Mouse (Mus musculus): ENCODE data around the gene 1600014C23Rik. TPM values are rescaled to one million over a fixed set of nuclear protein-coding genes. Genes with fewer than 3 reads are reported as not detected.

The 1600014C23Rik gene
- not detected for total RNA-seq (2021)
- long read RNA-seq = 0 reads

DNA sequence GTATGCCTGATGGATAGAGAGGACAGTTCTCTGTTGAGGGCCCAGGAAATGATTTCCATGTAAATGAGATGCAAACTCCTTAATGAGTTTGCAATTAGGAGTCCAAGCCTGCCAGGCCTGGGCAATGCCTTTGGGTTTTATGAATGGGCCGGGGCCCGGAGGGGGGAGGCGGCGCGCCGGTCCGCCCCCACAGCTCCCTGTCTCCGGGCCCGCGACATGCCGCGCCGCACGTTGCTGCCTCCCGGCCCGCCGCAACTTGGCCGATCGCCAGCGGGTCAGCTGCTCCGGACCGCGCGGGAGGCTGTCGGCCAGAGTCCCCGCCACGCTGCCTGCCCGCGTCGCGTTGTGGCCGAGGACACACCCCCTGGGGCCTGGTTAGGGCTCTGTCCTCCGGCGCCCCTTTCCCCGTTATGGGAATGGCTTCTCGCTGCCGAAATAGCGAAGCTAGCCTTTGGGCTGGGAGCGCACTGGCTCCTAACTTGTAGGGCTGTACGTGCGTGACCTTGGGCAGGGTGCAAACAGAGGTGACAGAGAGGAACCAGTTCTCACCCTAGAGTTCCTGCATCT lies at the start of gene 1600014C23Rik:
Gene 1600014C23Rik, minus strand, starts transcription at position 110 of the 567 bp plus-strand sequence.
- peak; percentile 82 to 89 for DNase-seq (ENCODE audit: low spot score in 2 of 2)

DNA sequence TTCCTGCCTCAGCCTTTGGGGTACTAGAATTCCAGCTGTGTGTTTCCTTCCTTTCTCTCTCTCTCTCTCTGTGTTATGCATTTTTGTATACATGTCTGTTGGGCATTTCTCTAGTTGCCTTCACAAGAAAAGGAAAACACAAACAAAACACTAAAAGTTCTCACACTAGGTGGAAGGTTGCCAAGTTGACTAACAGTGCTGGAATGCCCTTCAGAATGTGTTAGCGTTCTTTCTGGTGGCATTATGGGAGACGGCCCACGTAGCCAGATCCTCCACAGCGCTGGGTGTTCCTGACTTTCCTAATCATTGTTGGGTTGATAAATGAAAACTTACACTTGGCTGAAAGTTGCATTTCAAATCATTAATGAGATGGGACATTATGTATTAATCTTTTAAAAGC lies 44.8 kb upstream of the 1600014C23Rik start:
- DNase-seq (ENCODE audit: low spot score in 2 of 2) = no peak

DNA sequence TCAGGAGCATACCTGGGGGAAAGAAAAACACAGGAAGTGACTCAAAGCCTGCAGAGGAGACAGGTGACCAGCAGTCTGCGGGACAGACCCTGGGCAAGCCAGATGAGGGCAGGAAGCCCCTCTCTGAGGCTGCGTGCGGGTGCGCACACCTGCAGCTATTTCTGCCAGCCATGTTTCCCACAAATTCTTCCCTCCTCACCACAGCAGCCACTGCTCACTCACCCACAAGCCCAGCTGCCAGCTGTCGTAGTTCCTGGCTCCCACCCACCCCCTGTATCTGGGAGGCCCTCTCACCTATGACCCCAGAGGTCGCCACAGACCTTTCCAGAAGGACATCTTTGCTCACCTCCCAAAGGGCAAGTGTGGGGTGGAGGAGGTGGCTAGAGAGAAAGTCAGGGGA lies 43.8 kb upstream of the 1600014C23Rik start:
- DNase-seq (ENCODE audit: low spot score in 2 of 2) = no peak

DNA sequence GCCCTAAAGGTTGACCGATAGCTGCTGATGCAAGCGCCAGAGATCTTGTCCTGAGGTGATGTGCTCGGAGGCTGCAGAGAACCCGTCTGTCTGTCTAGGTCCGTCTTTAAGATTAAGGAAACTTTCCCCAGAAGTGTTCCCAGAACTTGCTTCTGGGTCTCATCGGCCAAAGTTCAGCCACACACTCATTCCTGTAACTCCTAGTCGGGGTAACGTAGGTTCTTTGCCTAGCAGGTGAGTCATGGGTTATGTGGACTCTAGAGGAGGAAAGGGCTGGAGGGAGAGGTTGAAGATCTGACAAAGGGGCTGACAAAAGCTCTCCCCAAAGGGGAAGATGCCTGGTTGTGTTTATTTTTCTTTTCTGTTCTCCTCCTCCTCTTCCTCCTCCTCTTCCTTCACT lies 42.5 kb upstream of the 1600014C23Rik start:
- no peak for DNase-seq (ENCODE audit: low spot score in 2 of 2)

DNA sequence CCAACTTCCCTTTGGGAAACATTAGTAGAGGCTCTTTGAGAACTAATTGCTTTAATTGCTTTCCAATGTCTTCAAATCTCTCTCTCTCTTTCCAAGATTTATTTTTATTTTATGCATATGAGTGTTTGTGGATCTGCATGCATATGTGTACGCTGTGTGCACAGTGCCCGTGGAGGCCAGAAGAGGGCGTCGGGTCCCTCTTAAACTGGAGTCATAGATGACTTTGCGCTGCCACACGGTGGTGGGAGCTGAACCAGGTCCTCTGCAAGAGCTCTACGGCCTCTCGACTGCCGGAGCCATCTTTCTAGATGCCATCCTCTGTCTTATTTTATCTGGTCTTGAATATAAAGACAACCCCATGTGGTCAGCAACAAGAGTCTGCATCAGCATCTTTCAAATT lies 41.8 kb upstream of the 1600014C23Rik start:
- DNase-seq (ENCODE audit: low spot score in 2 of 2) = no peak

DNA sequence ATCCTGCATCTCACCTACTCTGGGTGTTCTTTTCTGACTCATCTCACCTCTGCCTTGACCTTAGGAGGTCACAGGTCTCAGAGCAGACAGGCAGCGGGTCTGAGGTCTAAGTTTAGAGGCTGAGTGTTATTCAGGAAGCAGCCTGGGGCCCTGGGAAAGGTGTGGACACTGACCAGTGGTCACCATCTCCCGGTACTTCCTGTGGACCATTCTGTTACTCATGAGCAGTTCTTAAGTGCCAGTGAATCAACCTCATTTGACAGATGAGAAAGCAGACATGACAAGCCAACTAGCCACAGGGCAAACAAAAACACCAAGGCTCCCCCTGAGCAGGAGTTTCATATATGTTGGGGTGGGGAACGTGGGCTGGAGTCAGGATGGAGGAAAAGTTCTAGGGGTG lies 38.9 kb upstream of the 1600014C23Rik start:
- no peak for DNase-seq (ENCODE audit: low spot score in 2 of 2)

DNA sequence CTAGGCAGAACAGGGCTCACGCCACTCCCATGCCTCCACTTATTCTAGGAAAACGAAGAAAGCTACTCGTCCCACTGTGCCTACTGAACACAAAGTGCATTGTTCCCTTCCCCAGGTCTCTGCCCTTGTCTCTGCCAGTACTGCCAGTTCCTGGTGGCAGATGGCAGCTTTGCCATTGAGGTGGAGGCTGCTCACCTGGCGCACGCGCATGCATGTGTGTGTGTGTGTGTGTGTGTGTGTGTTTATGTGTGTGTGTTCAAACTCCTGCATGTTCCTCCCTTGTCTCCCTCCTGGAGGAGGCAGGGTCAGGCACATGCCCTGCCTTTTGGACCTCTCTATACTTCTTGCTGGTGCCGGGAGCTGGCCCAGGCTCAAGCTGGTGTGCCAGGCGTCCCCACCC lies 38.5 kb upstream of the 1600014C23Rik start:
- no peak for DNase-seq (ENCODE audit: low spot score in 2 of 2)

DNA sequence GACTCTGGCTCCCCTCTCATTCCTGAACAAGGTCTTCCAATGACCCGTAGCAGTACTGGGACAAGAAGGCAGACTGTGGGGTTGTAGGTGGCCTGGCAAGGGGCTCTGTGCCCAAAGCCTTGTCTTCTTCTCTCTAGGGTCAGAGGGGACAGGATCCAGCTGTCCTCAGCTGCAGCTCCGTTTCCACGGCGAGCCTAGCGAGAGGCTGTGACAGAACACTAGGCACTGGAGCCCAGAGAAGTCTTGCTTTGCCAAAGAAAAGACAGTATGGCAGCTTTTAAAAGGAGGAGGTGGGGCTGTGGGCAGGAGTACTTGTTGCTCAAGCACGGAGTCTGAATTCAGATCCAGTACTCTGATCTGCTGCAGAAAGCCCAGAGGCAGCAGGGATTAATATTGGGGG lies 36.8 kb upstream of the 1600014C23Rik start:
- no peak for DNase-seq (ENCODE audit: low spot score in 2 of 2)

DNA sequence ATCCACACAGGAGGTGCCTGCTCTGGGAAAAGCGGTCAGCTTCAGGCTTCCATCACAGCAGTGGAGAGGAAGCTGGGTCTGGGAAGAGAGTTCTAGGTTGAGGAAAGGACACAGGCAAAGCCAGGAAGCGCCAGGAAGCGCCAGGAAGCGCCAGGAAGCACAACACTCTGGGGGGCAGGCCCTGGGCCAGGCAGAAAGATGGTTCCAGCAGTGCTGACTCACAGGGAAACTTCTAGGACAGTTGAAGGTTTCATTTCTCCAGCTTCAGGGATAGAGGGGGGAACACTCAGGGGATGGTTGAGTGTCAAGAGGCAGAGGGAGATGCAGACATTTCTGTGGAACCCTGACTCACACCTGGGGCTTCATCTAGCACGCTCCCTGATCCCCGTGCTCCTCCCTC lies 36.2 kb upstream of the 1600014C23Rik start:
- no peak for DNase-seq (ENCODE audit: low spot score in 2 of 2)

DNA sequence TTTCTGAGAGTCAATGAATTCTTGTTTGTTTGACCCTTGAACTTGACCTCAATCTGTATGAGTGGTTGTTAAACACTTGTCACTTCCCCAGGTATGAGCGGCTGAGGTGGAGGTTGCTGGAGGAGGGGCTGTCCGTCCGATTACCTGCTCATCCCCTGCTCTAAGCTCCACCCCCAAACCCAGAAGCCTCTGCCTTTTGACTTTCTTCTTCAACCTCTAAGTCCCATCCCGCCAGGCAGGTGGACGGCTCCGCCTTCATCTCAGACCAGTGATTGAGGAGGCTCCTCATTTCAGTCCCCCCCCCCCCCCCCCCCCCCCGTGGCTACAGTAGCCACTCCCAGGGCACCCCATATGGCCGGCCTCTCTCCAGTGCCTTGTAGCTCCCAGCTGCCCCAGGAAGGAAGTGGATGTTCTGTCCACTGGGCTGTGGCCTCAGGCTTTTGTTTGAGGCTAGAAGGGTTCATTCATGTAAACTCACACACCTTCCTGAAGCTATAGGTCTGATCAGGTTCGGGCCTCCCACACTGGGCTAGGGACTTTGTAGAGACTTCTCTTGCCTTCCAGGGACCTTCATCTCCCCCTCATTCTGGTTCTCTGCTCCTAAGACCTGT lies 34.0 kb upstream of the 1600014C23Rik start:
- DNase-seq (ENCODE audit: low spot score in 2 of 2) = no peak

DNA sequence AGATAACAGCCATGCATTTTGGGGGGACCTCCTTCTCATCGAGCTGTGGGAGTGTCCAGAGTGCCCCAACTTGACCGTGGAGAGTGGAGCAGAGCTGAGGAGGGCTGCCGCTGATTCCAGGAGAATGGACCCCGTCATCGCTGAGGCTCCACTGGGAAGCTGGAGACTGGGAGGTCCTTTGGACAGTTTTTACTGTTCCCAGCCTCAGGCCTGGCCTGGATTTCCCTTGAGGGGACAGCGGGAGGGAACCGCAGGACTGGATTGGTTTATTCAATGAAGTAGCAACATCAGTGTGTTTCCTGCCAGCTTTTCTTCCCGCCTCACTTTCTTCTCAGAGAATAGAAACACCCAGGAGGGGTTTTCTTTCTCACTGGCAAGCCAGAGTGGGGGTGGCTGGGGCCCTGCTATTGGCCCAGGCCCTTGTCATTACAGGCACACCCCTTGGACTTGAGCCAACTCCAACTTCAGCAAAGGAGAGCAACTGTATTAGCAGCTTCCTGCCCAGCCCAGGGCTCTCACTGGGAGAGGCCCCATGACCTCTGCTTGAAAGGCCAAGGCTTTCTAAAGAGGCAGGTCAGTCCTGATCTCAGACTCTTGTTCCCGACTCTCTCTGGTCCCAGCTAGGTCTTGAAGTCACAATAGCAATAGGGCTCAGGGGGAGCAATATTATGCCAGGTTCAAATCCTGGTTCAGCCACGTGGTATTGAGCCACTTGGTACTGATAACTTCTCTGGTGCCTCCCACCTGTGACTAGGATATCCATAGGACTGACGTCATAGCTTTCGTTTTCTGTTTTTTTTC lies 33.3 kb upstream of the 1600014C23Rik start:
- peak; percentile 69 to 79 for DNase-seq (ENCODE audit: low spot score in 2 of 2)

DNA sequence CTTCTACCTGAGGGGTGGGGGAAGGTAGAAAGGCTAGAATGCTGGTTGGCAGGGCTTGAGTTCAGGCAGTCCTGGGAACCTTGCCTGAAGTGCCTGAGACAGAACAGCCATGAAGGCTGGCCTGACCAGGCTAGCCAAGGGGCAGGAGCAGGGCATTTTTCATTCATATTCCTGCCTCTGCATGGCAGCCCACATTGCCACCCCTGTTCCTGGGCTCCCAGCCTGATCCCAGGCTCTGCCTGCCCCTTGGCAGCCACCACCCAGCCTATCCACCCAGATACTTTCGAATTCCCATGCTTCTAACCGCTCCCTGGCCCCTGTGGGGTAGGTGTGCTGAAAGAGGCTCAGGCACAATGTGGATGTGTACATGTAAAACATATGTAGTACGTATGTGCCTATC lies 32.3 kb upstream of the 1600014C23Rik start:
- DNase-seq (ENCODE audit: low spot score in 2 of 2) = peak in 1 of 2 experiments; percentile 42

DNA sequence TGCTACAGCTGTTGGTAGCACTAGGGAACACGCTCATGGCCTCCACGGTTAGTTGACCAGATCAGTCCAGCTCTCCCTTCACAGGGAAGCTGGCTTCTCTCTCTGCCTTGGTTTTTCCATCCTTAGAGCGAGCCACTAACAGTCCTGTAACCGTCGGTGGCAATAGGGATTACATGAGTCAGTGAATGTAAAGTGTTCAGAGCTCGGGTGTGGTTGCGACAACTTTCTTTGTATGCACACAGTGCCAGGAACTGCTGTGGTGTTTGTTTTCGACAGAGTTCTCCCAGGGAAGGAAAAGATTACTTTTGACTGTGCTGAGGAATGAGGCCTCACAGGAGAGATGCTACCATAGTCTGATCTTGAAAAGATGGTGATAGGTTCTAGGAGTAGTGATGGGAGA lies 29.5 kb upstream of the 1600014C23Rik start:
- no peak for DNase-seq (ENCODE audit: low spot score in 2 of 2)

DNA sequence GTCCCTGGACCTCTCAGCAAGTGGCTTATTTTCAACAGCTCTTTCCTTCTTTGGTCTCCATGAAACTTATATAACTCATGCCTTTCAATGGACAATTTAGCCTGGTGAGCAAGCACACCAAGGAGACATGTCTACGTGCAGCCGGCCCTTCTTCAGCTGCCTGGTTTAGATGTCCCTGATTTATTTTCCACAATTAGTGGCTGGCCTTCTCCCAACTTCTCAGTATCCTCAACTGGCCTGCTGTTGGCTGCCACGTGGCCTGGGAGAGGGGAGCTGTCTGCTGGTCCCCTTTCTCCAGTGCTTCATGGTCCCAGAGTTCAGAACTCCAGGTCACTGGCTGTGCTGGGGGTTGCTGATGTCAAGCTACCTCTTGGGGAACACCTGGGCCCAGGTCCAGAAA lies 28.3 kb upstream of the 1600014C23Rik start:
- no peak for DNase-seq (ENCODE audit: low spot score in 2 of 2)

DNA sequence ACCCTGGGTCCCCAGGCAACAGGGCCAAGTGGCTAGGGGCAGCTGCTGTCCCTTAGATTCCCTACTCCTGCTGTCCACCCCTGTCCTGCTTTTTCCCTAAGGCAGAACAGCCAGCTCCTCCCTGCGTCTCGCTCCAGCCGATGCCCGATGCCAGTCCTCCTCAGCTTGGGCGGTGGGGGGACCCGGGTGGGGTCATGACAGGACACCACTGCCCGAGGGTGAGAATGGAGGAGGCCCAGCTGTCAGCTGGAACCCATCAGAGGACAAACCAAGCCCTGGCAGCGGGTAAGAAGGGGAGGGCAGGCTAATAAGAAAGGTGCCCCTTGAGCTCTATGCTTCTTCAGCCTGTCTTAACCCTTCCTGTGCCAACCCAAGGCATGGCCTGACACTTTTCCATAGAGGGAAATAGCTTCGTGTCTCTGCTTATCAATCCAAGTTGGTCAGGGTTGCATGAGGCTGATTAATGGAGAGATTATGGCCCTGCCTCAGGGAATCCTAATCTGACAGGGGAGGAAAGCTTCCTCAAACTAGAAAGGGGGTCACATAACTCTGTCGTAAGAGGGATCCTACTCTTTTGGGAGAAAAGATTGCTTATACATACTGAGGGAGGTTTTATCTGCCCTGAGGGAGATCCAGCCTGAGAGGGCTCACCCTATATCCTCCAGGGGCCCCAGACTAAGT lies 27.5 kb upstream of the 1600014C23Rik start:
- no peak for DNase-seq (ENCODE audit: low spot score in 2 of 2)

DNA sequence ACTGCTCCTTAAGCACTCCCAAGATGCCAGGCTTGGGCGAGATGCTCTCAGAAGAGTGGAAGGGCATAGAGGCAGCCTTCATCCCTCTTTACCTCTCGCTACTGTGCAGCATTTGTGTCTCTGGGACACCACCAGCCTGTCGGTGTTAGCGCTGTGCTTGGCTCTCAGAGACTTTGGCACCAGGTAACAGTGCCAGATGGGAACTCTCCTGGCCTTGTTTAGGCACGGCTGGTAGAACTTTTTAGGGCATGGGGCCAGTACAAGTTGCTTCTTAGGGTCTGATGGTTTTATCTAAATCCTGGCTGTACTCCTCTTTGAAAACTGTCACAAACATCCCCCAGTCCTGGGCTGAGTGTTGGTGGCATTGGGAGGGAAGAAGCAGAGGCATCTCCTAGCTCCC lies 26.1 kb upstream of the 1600014C23Rik start:
- no peak for DNase-seq (ENCODE audit: low spot score in 2 of 2)

DNA sequence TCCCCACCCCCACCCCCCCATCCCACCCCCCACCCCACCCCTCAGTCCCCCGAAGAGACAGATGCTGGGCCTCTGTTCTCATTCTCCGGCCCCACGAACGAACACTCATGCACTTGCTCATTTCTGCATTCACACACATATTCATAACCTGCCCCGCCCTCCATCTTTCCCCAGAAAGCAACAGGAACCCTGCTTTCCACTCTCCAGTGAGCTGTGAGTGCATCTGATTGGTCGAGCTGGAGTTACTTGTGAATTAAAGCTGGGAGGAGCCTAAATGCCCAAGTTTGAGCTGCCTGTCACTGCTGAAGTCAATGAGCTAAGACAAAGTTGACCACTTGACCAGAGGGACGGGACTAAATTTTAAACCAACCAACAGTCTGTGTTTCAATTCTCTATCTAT lies 25.2 kb upstream of the 1600014C23Rik start:
- DNase-seq (ENCODE audit: low spot score in 2 of 2) = no peak

DNA sequence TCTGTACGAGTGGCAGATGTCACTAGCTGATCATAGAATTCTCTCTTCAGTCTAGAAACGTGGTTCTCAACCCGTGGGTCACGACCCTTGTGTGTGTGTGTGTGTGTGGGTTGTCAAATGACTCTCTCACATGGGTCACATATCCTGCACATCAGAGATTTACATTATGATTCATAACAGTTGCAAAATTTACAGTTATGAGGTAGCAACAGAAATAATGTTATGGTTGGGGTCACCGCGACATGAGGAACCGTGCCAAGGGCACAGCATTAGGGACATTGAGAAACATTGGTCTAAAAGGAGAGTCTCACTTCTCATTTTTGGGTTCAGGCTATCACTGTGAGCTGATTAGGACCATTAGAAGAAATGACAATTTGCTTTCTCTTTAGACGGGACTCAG lies 24.3 kb upstream of the 1600014C23Rik start:
- no peak for DNase-seq (ENCODE audit: low spot score in 2 of 2)

DNA sequence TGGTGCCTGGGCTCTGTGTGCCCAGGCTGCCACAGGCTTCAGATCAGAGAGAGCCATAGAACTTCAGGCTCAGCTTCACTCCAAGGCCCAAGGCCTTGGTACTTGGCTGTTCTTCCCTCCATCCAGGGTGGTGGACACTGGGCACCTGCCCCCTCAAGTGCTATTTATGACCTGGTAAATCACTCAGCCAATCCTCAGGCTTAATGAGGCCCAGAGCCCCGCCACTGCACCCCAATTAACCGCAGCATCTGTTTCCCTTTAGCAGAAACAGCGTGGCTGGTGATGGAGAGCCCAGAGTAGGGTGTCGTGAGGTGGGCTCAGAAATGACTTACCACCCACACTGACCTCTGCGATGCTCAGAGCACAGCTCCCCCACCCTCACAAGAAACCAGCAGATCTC lies 23.2 kb upstream of the 1600014C23Rik start:
- DNase-seq (ENCODE audit: low spot score in 2 of 2) = no peak

DNA sequence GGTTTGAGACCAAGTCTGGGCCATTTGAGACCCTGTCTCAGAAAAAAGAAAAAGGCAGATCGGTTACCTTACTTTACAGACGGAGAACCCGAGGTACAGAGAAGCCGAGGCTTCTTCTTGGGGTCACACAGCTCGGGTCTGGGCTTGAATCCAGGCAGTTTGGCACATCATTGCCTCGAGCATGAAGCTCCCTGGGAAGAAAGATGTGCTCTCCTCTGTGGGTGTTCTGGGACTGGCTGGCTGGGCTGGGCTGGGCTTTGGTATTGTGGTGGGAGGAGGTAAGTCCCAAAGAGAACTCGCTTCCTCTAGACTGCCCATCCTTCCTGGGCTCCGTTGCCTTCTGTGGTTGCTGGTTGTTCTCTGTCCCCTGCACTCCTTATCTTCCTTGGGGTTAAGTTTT lies 22.7 kb upstream of the 1600014C23Rik start:
- no peak for DNase-seq (ENCODE audit: low spot score in 2 of 2)

DNA sequence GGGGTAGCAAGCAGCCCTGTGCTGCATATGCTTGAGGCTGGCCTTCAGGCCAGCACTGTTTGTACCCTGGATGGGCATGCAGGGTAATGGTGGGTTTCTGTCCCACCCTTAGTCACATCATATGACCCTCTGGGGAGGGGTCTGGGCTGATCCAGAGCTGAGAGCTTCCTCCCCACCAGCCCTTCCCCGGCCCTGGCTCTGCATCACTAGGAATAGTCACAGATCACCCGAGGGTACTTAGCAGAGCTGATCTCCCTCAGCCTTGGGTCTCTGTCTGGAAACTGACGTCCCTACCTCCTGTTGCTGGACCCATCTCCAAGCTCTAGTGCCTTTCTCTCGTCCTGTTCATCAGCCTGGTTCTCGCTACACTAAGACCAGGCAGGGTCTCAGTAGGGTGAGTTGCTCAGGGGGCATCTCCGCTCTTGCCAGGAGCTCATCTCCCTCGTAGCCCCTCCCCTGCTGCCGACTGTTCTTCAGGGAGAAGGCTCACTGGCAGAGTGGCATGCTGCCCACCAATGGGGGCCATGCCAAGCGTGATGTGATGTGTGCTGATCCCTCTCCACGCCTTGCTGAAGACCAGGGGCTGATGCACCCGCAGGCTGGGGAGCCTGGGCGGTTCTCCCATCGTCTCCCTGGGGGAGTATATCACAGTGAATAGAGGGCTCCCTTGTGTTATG lies 20.7 kb upstream of the 1600014C23Rik start:
- DNase-seq (ENCODE audit: low spot score in 2 of 2) = peak; percentile 92 to 94
